Mouse (Mus musculus) testis, adult 2 months (tissue): ENCODE data around the gene Prickle3.

ENCODE experiments used
- CTCF ChIP-seq: fragments of 200-500 bp; IDR thresholded peaks from 2 replicates; pipeline ENCODE4 v1.5.1; 2012; ENCODE audit warnings: low read depth, mild to moderate bottlenecking, inconsistent platforms, low read length, moderate library complexity; ENCODE audit not compliant: control insufficient read depth, insufficient read depth, insufficient replicate concordance
- POLR2A ChIP-seq: fragments of 200-500 bp; IDR thresholded peaks from 2 replicates; pipeline ENCODE4 v1.6.1; 2012; ENCODE audit warnings: low read depth, mild to moderate bottlenecking, inconsistent platforms, low read length, moderate library complexity; ENCODE audit not compliant: control insufficient read depth

- TF ChIP-seq CTCF, result no peak
- TF ChIP-seq POLR2A, result no peak
Observed at GRCm38 (mm10) chrX:7672739-7673138, 15.7 kb downstream of the Prickle3 start.
